Mouse (Mus musculus) urinary bladder, postnatal 4 days (tissue): ENCODE results near the gene Plekha6.

ENCODE experiments used
- DNase-seq, 2 experiments: peaks; one replicate each; pipeline ENCODE4 v3.0.0; 2021 to 2022; ENCODE audit warnings: low spot score in 2 of 2

Plekha6 gene

DNA sequence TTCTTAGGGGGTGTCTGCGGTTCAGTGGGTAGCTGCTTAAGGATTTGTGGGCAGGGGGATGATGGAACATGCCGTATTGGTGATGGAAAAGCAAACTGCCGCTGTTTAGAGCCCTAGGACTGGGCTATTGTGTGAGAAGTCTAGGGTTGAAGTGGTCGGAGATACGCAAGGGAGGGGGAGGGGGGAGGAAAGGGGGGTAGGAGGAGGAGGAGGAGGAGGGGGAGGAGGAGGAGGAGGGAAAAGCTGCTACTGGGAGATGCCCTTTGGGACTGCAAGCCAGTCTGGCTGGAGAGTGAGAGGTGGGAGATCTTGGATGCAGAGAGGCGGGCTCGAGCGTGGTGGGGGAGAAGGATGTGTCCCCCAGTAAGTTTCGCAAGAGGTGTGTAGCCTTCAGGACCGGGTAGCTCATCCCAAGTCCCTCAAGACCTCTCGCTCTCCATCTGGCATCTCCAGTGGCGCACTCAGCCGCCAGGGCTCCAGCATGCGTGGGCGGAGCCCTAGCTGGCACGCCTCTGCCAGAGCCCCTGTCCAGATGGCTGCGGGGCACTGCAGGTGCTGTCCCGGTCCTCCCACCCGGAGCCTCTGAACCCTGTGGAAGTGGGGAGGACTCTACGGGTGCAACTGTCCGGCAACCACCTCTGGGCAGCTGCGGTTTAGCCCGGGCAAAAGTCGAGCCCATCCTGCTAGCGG lies 18.2 kb downstream of the Plekha6 start:
- DNase-seq: no peak

DNA sequence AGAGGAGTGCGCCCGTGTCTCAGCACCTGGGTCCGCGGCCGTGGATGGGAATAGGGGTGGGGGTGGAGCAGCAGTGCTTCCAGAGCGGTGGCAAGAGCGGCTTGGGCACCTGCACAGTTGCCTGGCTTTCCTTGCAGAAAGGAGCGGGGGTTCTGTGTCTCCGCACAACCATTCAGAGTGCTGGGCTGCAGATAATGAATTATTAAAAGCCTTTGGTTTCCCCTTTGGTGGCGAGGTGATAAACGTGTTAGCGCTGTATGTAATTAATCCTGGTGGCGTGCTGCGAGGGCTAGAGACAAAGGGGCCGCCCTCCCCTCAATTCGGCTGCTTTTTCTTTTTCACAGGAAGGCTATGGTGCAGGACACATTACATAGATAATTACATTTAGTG lies 18.7 kb downstream of the Plekha6 start:
- no peak for DNase-seq

DNA sequence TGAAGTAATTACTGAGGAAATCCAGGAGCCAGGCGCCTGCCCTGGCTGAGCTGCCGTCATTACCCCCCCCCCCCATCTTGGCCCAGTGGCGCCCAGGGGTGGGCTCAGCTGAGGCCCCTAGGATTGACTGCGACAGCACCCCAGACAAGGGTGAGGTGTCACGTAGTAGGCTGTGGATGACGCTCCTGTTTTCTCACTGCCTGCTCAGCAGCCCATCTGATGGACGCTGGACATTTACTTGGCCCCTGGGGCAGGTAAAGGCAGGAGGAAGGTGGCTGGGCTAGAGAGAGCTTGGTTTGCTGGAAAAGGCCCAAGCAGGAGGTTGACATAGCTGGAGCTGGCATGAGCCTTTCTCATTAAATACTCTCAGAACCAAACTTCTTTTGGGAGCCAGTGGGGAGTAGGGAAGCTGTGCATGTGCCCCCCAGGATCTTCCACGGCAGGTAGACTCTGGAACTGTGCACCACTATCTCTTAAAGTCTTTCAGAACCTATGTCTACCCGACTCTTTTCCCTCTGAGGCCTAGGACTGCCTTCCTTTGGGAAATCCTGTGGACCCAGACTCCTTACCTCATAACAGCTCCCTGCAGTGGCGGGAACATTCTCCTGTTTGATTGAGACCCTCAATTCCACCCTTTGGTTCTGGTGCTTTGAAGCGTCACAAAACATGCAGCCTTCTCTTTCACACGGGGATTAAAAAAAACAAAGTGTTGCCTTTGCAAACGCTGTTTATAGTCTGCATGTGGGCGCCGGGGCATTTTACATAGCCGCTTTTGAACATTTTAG lies 19.3 kb downstream of the Plekha6 start:
- no peak for DNase-seq

DNA sequence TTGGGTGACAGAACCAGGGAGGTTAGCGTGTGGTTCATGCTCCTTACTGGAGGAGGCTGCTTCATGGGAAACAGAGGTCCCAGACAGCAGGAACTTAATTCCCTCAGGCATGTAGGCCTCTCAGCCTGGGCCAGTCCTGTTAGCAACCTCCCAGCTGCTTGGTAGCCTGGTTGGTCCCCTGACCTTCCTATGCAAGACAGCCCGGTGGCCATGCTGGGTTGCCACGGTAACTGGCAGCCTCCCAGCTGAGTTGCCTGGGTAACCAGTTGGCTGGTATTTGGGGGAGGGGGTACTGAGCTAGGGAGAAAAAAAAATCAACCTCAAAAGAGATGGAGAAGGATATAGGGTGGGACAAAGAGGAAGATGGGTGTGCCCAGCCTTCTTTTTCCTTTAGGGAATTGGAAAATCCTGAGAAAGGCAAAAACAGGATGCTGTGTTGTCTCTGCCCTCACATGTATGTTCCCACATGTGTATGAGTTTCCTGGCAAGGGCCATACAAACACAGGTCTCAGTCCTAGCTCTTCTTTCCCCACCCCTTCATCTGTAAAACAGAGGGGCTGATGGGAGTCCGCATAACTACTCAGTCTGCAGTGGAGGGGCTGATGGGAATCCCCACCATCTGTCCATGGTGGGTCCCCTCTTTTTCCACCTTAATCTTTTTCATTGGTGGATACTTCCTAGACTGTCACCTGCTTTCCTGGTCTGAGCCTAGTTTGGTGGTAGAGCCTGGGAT lies 24.1 kb downstream of the Plekha6 start:
- DNase-seq: no peak

DNA sequence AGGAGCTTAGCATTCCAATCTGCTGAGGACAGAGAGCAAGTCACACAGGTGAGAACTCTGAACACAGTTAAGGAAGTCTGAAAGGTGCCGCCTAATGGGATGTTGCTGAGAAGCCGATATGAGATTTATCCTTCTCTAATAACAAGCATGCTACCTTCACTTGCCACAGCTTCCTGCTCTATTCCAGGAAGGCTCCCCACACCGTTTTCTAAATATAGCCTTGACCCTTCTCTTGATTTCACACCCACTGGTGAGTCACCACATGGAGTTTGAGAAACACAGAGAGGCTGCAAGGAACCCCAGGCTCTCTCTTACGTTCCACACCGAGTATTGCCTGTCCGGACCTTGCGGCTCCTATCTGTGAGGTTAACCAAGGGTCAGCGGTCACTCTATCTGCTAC lies 24.7 kb downstream of the Plekha6 start:
- no peak for DNase-seq

DNA sequence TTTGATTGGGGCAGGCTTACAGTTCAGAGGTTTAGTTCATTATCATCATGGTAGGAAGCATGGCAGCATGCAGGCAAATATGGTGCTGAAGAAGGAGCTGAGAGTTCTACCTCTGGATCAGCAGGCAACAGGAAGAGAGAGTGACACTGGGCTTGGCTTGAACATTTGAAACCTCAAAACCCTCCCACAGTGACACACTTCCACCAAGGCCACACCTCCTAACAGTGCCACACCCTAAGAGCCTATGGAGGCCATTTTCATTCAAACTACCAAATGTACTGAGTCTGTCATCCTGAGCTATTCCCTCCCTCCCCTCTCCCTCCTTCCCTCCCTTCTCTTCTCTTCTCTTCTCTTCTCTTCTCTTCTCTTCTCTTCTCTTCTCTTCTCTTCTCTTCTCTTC lies 25.5 kb downstream of the Plekha6 start:
- no peak for DNase-seq

DNA sequence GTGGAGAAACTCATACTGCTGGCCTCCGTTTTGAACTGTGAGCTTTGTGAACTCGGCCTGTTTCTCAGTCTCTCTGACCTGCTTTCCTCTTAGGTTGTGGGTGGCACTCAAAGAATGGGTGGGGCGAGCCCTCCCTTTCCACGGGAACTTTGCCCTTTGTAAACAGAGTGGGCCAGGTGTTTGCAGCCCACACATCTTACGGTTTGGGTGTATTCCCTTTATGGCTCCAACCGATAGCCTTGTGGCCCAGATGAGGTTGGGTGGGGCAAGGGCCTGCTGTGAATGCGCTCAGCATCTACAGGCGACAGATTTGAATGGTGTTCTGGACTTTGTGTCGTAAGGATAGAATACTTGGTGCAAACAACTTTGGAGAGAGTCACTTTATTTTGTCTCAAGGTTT lies 26.5 kb downstream of the Plekha6 start:
- no peak for DNase-seq

DNA sequence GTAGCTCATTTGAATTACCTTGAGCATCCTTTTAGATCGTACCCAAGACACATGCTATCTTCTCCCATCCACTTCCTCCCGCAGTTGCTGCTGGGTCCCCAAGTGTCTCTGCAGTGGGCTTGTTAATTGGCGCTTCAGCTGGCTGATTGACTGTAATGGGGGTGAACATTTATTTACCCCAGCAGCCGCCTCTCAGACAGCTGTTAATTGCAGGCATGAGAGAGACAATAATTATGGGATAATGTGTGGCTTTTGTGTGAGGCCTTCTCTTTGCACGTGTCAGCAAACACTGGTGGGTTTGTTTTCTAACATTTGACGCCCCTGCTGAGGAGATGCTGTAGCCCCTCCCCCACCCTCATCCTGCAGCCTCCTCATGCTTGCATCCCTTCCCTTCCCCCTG lies 32.2 kb downstream of the Plekha6 start:
- no peak for DNase-seq

DNA sequence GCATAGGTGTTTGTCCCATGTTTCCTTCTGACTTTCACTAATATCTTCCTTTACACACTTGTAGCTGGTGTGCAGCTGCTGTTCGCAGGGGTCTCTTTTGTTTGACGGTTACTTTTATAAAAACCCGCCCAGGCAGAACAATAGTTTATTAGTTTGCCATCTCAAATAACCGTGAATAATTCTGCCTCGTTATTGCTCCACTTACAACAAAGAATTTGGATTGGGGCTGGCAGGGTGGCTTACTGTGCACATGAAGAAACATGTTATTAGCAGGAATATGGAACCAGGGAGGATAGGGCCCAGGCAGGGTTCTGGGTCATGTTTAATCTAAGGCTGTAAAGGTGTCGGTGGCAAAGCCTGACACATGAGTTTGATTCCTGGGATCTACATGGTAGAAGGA lies 33.3 kb downstream of the Plekha6 start:
- no peak for DNase-seq

DNA sequence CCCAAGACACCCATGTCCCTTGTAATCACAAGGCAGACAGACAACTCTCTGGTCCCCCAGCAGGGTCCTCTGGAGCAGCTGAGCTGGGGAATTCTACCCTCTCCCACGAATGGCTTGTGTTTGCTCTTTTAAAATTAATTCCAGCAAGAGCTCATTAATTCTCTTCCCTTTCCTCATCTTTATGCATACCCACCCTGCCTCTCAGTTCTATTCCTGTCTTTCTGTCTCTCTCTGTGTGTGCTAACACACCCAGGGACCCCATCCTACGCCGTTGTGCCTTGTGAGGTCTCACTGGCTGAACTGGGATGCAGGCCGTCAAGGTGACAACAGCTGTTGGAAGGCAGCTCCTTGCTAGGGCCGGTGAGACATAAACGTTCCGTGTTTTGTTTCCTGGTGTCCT lies 35.7 kb downstream of the Plekha6 start:
- DNase-seq: no peak

DNA sequence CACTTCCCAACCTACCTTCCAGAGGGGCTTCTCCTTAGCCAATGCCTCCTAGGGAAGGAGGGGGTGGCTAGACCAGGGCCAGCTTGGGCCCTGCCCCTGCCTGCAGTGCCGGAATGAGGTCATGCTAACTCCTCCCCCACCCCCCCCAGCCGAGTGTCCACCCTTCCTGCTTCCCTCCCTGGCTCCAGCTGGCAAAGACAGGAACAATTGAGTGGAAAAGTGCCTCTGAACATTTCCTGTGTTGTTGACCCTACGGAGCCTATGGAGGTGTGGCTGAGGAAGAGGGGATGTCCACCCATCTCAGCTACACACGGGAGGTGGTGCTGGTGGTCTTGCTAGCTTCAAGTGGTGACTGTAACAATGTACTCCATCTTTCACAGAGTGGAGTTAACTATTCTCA lies 37.5 kb downstream of the Plekha6 start:
- DNase-seq: no peak

DNA sequence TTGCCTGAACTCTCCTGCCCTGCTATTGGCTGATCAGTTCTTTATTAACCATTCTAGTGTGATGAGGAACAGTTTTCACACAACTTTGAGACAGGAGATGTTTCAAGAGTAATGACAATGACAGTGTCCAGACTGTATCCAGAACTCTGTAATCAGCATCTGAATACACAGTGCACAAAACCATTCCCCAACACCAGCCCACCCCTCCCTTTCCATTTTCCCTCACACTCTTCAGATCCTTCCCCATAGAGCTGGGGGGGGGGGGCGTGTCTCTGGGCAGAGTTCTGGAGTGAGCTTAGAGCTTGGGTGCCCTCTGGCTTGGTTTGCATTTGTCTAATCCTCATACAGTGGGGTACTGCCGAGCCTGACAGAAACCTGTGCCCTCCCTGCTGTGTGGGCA lies 39.7 kb downstream of the Plekha6 start:
- DNase-seq: no peak

DNA sequence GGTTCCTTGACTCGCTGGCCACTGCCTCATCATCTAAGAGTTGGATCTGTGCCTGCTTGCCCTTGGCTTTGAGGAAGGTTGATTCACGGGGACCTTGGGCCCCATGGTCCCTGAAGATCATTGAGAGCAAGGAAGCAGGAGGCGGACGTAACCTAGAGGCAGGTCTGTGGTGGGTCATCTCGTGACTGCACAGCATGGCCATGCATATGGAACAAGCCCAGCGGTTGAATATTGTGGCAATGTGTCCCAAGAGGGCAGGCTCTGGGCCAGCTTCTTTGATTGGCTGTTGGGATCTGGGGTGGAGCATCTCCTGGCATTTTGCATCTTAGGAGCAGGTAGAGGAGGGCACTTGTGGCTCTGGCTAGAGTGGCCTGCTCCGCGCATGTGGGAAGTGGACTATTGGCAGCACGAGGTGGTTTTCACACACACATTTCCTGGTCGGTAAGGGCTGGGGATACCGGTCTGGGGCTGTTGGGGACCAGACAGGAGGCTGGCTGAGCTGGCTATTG lies 40.4 kb downstream of the Plekha6 start:
- no peak for DNase-seq

DNA sequence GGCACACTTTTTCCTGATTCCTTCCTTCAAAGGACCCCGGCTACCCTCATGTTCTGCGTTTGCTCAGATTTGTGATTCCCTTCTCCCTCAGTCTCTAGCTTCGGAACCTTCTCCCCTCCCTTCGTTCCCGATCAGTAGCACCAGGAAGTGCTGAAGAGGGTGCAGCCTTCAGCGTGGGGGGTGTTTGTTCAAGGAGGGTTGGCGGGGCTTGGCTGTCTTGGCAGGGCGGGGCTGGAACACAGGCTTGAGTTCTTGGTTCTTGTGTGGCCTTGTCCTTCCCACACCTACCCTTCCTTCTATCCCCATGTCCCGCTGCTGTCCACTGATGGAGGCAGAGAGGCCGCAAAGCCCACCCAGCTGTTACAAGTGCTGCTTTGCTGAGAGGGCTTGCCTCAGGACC lies 41.0 kb downstream of the Plekha6 start:
- no peak for DNase-seq

DNA sequence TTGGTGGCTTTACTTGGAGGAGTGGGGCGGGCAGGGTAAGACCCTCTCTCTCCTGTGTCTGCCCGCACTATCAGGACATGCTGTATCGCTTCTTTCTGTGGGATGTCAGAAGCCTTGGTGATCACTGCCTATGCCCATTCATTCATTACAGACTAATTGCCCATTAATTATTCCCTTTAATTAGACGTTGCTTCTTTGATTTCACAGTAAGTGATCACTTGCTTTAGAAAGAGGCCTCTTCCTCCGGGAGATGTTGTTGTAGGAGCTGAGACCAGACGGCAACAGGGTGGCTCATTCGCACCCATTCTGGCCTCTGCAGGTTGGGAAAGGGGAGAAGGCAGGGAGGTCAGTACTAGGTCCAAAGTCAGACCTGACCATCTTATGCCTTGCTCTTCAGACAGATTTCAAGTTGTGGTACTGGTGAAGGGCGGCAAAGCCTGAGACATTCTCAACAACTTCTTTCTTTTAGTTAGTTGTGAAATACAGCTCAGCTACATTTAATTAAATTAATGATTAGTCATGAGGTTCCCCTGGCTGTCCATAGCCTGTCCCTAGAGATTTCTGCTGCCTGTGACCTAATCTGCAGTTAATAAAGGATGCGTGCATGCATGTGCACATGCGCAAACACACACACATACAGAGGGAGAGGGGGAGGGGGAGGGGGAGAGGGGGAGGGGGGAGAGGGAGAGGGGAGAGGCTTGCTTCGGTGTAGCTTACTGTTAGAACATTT lies 44.2 kb downstream of the Plekha6 start:
- DNase-seq: no peak

DNA sequence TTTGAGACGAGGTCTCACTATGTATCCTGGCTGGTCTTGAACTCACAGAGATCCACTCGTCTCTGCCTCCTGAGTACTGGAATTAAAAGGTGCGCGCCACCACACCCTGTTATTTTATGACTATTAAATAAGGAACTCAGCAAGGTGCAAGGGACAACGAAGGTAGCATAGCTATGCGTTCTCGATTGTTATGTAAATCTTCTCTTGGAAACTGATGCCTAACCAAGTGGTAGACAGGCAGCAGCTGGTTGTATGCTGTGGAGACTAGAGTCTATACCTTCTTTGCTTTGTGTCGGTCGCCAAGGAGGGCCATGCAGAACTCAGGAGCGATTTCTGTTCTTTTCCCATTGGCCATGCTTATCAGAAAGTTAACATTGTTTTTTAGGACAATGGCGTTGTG lies 45.0 kb downstream of the Plekha6 start:
- no peak for DNase-seq

DNA sequence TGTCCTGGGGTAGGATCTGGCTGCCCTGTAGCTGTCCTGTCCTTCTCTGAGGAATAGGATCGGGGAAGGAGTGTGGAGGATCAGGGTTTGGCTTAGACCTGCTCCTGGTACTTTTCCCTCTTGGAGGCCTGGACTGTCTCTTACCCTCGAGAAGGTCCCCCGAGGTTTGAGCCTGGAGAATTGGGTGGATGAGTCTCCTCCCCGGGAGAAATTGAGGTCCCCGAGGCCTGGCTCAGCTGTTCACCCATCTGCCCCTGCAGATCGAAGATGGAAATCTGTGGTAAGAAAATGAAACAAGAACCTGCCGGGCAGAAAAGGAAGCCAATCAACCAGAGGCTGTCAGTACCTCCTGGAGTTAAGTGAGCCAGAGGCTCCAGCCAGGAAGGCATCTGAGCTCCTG lies 45.5 kb downstream of the Plekha6 start:
- DNase-seq: no peak

DNA sequence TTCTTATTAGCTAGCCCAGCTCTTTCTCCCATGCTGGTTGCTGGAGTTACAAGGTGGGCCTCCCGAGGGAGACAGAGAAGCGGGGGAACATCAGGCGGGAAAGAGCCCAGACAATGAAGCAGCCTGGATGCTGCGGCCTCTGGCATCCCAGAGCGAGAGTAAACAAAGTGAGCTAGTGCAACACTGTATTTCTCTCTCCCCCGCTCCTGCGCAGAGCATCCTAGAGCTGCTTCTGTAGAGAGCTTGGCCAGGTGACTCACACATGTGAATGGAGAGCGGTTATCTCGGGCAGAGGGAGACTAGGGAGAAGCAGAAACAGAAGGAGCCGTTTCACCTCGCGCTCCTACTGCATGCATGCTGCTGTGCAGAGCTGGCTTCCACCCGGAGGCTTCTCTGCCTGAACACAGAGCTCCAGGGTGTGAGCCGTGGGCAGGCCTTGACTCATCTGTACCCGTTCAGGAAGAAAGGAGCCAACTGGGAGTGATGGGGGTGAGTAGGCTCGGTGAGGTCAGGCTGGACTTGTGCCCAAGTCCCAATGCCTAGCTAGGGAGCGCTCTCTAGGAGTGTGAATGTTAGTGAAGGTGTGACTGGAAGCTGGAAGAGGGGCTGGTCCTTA lies 46.0 kb downstream of the Plekha6 start:
- DNase-seq: no peak

DNA sequence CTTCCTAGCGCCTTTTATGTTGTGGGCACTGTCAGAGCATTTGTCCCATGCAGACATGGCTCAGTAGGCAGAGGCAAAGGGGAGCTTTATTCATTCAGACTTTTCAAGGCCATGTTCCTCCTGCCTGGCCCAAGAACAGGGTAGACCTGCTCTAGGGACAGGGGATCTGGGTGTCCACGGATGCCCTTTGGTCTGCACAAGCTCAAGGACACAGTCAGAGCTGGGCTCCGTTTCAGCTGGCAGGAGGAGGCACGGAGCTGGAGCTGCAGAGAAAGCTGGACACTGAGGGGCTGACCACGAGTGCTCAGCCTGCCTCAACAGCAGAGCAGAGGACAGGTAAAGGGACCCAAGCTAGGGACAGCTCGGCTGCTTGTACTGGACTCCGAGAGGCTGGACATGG lies 46.8 kb downstream of the Plekha6 start:
- no peak for DNase-seq

DNA sequence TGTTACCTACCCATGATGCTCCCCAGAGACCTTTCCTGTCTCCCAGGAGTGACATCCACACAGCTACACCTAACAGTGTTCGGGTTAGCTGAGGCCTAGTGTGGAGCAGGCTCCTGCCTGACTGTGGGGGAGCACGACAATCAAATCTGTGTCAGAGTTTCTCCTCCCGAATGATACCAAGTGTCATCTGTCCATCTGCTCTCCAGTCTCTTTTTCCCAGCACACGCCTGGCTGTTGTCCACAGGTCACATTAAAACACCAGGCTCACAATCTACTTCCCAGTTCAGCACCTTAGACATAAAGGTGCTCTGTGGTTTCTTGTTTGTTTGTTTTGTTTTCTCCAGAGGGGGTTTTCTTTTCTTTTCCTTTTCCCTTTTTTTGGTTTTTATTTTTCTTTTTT lies 48.3 kb downstream of the Plekha6 start:
- no peak for DNase-seq

DNA sequence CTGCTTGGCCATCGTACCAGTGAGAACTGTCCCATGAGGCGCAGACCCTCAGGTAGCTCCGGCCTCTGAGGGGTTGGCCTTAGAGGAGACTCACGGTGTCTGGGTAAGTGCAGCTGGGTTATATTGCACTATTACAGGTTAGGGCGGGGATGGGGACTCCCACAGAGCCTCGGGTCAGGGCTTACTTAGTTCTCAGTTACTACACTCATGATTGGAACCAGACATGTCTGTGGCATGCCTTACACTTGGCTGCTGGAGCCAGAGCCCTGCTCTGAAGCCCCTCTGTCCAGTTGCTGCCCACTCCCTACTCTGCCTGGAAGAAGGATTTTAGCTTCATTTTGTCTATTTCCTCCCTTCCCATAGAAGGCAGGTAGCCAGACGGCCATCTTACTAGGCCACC lies 49.1 kb downstream of the Plekha6 start:
- no peak for DNase-seq

DNA sequence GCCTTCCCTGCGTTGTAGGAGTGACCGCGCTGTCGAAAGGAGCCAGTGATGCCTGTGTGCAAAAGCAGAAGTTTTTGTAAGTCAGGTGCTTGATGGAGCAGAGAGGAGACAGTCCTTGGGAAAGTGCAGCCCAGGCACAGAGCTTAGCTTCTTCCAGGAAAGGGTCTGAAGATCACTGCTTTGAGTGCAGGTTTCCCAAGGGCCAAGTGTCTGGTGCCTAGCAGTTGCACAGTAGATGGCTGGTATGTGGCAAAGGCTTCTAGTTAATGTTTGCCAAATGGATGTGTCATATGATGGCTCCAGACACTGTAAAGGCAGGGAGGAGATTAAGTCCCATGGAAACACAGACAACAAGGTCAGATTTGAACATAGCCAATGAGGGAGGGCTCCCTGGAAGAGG lies 49.9 kb downstream of the Plekha6 start:
- no peak for DNase-seq
